Comparison of ENCODE assay signal across 23 mouse cellular contexts in genomic region chr11:110288423-110288822, GRCm38 (mm10). TPM values are rescaled to one million over a fixed set of nuclear protein-coding genes. Genes with fewer than 3 reads are reported as not detected.
DNase-seq lines count a peak whose midpoint lies in the region; ATAC-seq and TF ChIP-seq lines count a peak whose summit lies in the region.
"Had no signal": no experiment of that assay in that cellular context is flagged by ENCODE, and none has a peak within 500 bp of the region (broad histone marks: within the 10 kb centered on the region; RNA-seq: fewer than 3 reads in every experiment).

No protein-coding gene starts in this region.

- TF ChIP-seq CTCF in heart, adult 2 months (IDR thresholded peaks at IDR 0.05) = 0 out of 2 replicates have a peak, but pooled peaks have one; percentile 19
- TF ChIP-seq CTCF in liver, adult 2 months (IDR thresholded peaks at IDR 0.05; ENCODE audit: low read depth, low read length) = peak; percentile 13; the same call in 1 of the 2 replicates
- peak; percentile 1 for TF ChIP-seq CTCF in C2C12 (IDR thresholded peaks at IDR 0.05; ENCODE audit: control insufficient read depth, insufficient read depth, insufficient read length)
- peak in 2 of 3 experiments; percentile 12 to 14; a peak in 1 of 6 replicates for TF ChIP-seq CTCF in MEL (IDR thresholded peaks at IDR 0.05 in 2 of 3, conservative IDR thresholded peaks at IDR 0.05 in 1 of 3; ENCODE audit: control insufficient read depth in 1 of 3, insufficient read depth in 1 of 3, low read depth in 2 of 3, low read length in 3 of 3, poor library complexity in 1 of 3, severe bottlenecking in 1 of 3)

- no peak for ATAC-seq in liver, embryonic 11.5 days (replicated peaks; ENCODE audit: low FRiP score)
- ATAC-seq: forebrain, embryonic 15.5 days; liver, postnatal 0 days; midbrain, embryonic 13.5 days had no signal

- no peaks in the 10 kb centered on the region for H3K79me3 ChIP-seq in C2C12 (ENCODE audit: low read depth)

- H3K4me1 ChIP-seq in heart, adult 2 months (ENCODE audit: control insufficient read depth, insufficient read depth, low read length) = no peaks in the 10 kb centered on the region
- H3K4me1 ChIP-seq in liver, adult 2 months (ENCODE audit: control insufficient read depth, insufficient read depth, low read length) = no peaks in the 10 kb centered on the region
- no peaks in the 10 kb centered on the region; the same call in 1 of the 2 replicates for H3K4me1 ChIP-seq in liver, embryonic 11.5 days (replicated peaks; ENCODE audit: control insufficient read depth, insufficient read depth, low read length)
- H3K4me1 ChIP-seq in MEL (ENCODE audit: control insufficient read depth in 1 of 2, insufficient read depth in 2 of 2, low read length in 2 of 2) = peaks cover 0 to 11% of the 10 kb centered on the region in 2 experiments; a peak in 1 of 4 replicates
- H3K4me1 ChIP-seq: embryonic facial prominence, embryonic 13.5 days; forebrain, embryonic 10.5 days; forebrain, embryonic 15.5 days; hindbrain, embryonic 13.5 days; limb, embryonic 15.5 days; midbrain, embryonic 13.5 days had no signal

- no peak for TF ChIP-seq POLR2A in heart, adult 2 months (IDR thresholded peaks at IDR 0.05; ENCODE audit: insufficient read depth, low read depth, low read length)
- no peak for TF ChIP-seq POLR2A in liver, adult 2 months (IDR thresholded peaks at IDR 0.05; ENCODE audit: extremely low read depth, insufficient read depth, low read length)
- no peak for TF ChIP-seq POLR2A in MEL (IDR thresholded peaks at IDR 0.05; ENCODE audit: control insufficient read depth in 1 of 2, insufficient read depth in 1 of 2, low read depth in 1 of 2, low read length in 2 of 2, poor library complexity in 1 of 2)

- no peak overlapping the region for H3K27ac ChIP-seq in heart, adult 2 months
- H3K27ac ChIP-seq in liver, adult 2 months (replicated peaks; ENCODE audit: insufficient read depth, low read depth, low read length) = no peak overlapping the region
- no peak overlapping the region for H3K27ac ChIP-seq in liver, embryonic 11.5 days (ENCODE audit: low read depth, low read length)
- H3K27ac ChIP-seq in MEL (ENCODE audit: control insufficient read depth, low read depth, low read length) = no peak overlapping the region
- H3K27ac ChIP-seq: embryonic facial prominence, embryonic 13.5 days; forebrain, embryonic 10.5 days; forebrain, embryonic 15.5 days; hindbrain, embryonic 13.5 days; kidney, postnatal 0 days; limb, embryonic 10.5 days; limb, embryonic 15.5 days; macrophage; midbrain, embryonic 13.5 days had no signal

- DNase-seq in heart, adult 2 months = no peak
- DNase-seq in heart, adult 9 months (ENCODE audit: low spot score in 2 of 2) = no peak
- DNase-seq in liver, adult 2 months (ENCODE audit: extremely low read depth, low read depth, low spot score) = peak; percentile 17
- DNase-seq in liver, embryonic 11.5 days (ENCODE audit: low spot score) = no peak
- DNase-seq in MEL (ENCODE audit: low read depth, low spot score) = peak; percentile 22
- DNase-seq in spleen, adult 18-20 months = no peak
- no peak for DNase-seq in urinary bladder, postnatal 25 days (ENCODE audit: low spot score)
- DNase-seq: adrenal gland, postnatal 14 days; heart, postnatal 36 days; kidney, adult 18-20 months; kidney, postnatal 4 days; liver, postnatal 0 days had no signal

- no peak overlapping the region for H3ac ChIP-seq in C2C12 (ENCODE audit: control insufficient read depth, insufficient read length, low read depth)

- no peaks in the 10 kb centered on the region for H3K9me3 ChIP-seq in liver, embryonic 11.5 days (ENCODE audit: control insufficient read depth, low read length)
- H3K9me3 ChIP-seq in MEL (replicated peaks; ENCODE audit: insufficient read depth, low read length) = no peaks in the 10 kb centered on the region
- H3K9me3 ChIP-seq: embryonic facial prominence, embryonic 13.5 days; forebrain, embryonic 10.5 days; forebrain, embryonic 15.5 days; hindbrain, embryonic 13.5 days; limb, embryonic 10.5 days; limb, embryonic 15.5 days; midbrain, embryonic 13.5 days had no signal

- no peak; the same call in 1 of the 2 replicates for TF ChIP-seq RAD21 in MEL (IDR thresholded peaks at IDR 0.05; ENCODE audit: low read depth, low read length)

- H3K9ac ChIP-seq in heart, adult 2 months (ENCODE audit: low read depth, low read length) = no peak overlapping the region
- no peak overlapping the region for H3K9ac ChIP-seq in liver, adult 2 months (ENCODE audit: low read depth, low read length)
- H3K9ac ChIP-seq in liver, embryonic 11.5 days (ENCODE audit: low read depth, low read length) = no peak overlapping the region
- H3K9ac ChIP-seq in MEL (ENCODE audit: control insufficient read depth, low read depth, low read length, poor library complexity, severe bottlenecking) = no peak overlapping the region
- H3K9ac ChIP-seq: embryonic facial prominence, embryonic 13.5 days; forebrain, embryonic 15.5 days; hindbrain, embryonic 13.5 days; limb, embryonic 15.5 days; liver, postnatal 0 days; midbrain, embryonic 13.5 days had no signal

- no peaks in the 10 kb centered on the region for H3K27me3 ChIP-seq in heart, adult 2 months (ENCODE audit: control insufficient read depth, insufficient read depth, low read length)
- H3K27me3 ChIP-seq in liver, adult 2 months (ENCODE audit: control insufficient read depth, insufficient read depth, low read length) = no peaks in the 10 kb centered on the region
- no peaks in the 10 kb centered on the region for H3K27me3 ChIP-seq in liver, embryonic 11.5 days (replicated peaks; ENCODE audit: control insufficient read depth, insufficient read depth, low read length)
- no peaks in the 10 kb centered on the region for H3K27me3 ChIP-seq in C2C12 (ENCODE audit: control insufficient read depth, insufficient read depth, insufficient read length)
- no peaks in the 10 kb centered on the region; a peak in 1 of 4 replicates for H3K27me3 ChIP-seq in MEL (ENCODE audit: control insufficient read depth in 1 of 2, insufficient read depth in 2 of 2, low read length in 2 of 2)
- H3K27me3 ChIP-seq: embryonic facial prominence, embryonic 13.5 days; forebrain, embryonic 15.5 days; hindbrain, embryonic 13.5 days; limb, embryonic 15.5 days; midbrain, embryonic 13.5 days had no signal

- no peak for TF ChIP-seq EP300 in heart, adult 2 months (IDR thresholded peaks at IDR 0.05; ENCODE audit: insufficient read depth, low read depth, low read length)
- no peak for TF ChIP-seq EP300 in MEL (IDR thresholded peaks at IDR 0.05; ENCODE audit: low read depth in 1 of 2, low read length in 2 of 2)

- intact Hi-C loops in heart, adult 2 months (cut with DNase I) = no loop called here

- no peak overlapping the region for H3K4me2 ChIP-seq in liver, embryonic 11.5 days
- H3K4me2 ChIP-seq: embryonic facial prominence, embryonic 13.5 days; forebrain, embryonic 15.5 days; heart, embryonic 11.5 days; hindbrain, embryonic 13.5 days; limb, embryonic 15.5 days; midbrain, embryonic 13.5 days had no signal

- WGBS in heart, adult 2 months = 91% methylated on average over 3 of the region's 3 CpGs
- 89% methylated on average over 3 of the region's 3 CpGs for WGBS in liver, adult 2 months
- 77% methylated on average over 3 of the region's 3 CpGs for WGBS in liver, embryonic 11.5 days

- H3K36me3 ChIP-seq in heart, adult 2 months (ENCODE audit: control insufficient read depth, insufficient read depth, low read length) = no peaks in the 10 kb centered on the region
- H3K36me3 ChIP-seq in liver, adult 2 months (ENCODE audit: control insufficient read depth, insufficient read depth, low read length) = peaks cover 2% of the 10 kb centered on the region; the same call in 1 of the 2 replicates
- H3K36me3 ChIP-seq in liver, embryonic 11.5 days (ENCODE audit: control insufficient read depth, insufficient read depth, low read length) = no peaks in the 10 kb centered on the region
- peaks cover 6% of the 10 kb centered on the region for H3K36me3 ChIP-seq in C2C12 (ENCODE audit: control insufficient read depth, insufficient read depth)
- H3K36me3 ChIP-seq in MEL (ENCODE audit: control insufficient read depth in 1 of 2, insufficient read depth in 2 of 2, low read length in 2 of 2) = peaks cover 0 to 12% of the 10 kb centered on the region in 2 experiments; a peak in 2 of 4 replicates
- H3K36me3 ChIP-seq: forebrain, embryonic 10.5 days; forebrain, embryonic 15.5 days; limb, embryonic 10.5 days had no signal

- H3K79me2 ChIP-seq in heart, adult 2 months (replicated peaks; ENCODE audit: control insufficient read depth, insufficient read depth, low read length) = no peaks in the 10 kb centered on the region
- no peaks in the 10 kb centered on the region for H3K79me2 ChIP-seq in liver, adult 2 months (ENCODE audit: control insufficient read depth, insufficient read depth, low read length)
- H3K79me2 ChIP-seq in C2C12 (ENCODE audit: control insufficient read depth, insufficient read depth) = no peaks in the 10 kb centered on the region
- no peaks in the 10 kb centered on the region for H3K79me2 ChIP-seq in MEL (ENCODE audit: control insufficient read depth, insufficient read depth, low read length, poor library complexity)

- H3K4me3 ChIP-seq in heart, adult 2 months = no peak overlapping the region
- H3K4me3 ChIP-seq in liver, adult 2 months (ENCODE audit: insufficient read depth, low read depth, low read length) = no peak overlapping the region
- H3K4me3 ChIP-seq in liver, embryonic 11.5 days (ENCODE audit: low read depth, low read length) = no peak overlapping the region
- no peak overlapping the region for H3K4me3 ChIP-seq in C2C12 (ENCODE audit: insufficient read depth, poor library complexity, severe bottlenecking)
- H3K4me3 ChIP-seq in MEL (ENCODE audit: control insufficient read depth in 1 of 2, insufficient read depth in 1 of 2, low read depth in 2 of 2, low read length in 2 of 2) = no peak overlapping the region
- H3K4me3 ChIP-seq: embryonic facial prominence, embryonic 13.5 days; forebrain, embryonic 10.5 days; forebrain, embryonic 15.5 days; hindbrain, embryonic 13.5 days; limb, embryonic 10.5 days; limb, embryonic 15.5 days; midbrain, embryonic 13.5 days had no signal

RNA-seq across cellular contexts. Expression of gene Abca6, which starts 36.8 kb away (rescaled TPM):
- total RNA-seq in heart, adult 2 months (2021) = 1 to 10 TPM; 4.0 to 6.5 TPM
- polyA plus RNA-seq in heart, adult 2 months (2012; rRNA removed) = 1.5 and 4.5 TPM in 2 replicates
- 285 and 296 TPM in 2 replicates for total RNA-seq in liver, adult 2 months (2014; rRNA removed)
- 20.9 and 24.9 TPM in 2 replicates for polyA plus RNA-seq in liver, adult 2 months (2012; rRNA removed)
- polyA plus RNA-seq in liver, embryonic 11.5 days (2014; fragmentation: Nextera tagmentation; extraction: Ambion mirVana) = 3.5 and 4.5 TPM in 2 replicates
- polyA plus RNA-seq in C2C12 (2012; fragmentation: generic; extraction: Trizol) (not detected), MEL (2012; ENCODE audit: insufficient read depth in 1 of 2, insufficient read length in 2 of 2, low read depth in 1 of 2, low replicate concordance in 2 of 2, missing spikeins in 1 of 2) (not detected)
- not detected in 2 replicates for total RNA-seq in MEL (2012; rRNA removed)

RNA-seq across cellular contexts. Expression of gene Abca5, which starts 49.1 kb away (rescaled TPM):
- total RNA-seq in heart, adult 2 months (2021) = 1 to 10 TPM; 6.7 to 9.1 TPM
- 1.2 and 2.3 TPM in 2 replicates for polyA plus RNA-seq in heart, adult 2 months (2012; rRNA removed)
- 3.6 and 4.0 TPM in 2 replicates for total RNA-seq in liver, adult 2 months (2014; rRNA removed)
- 0.49 and 0.58 TPM in 2 replicates for polyA plus RNA-seq in liver, adult 2 months (2012; rRNA removed)
- 0.79 and 1.5 TPM in 2 replicates for polyA plus RNA-seq in liver, embryonic 11.5 days (2014; fragmentation: Nextera tagmentation; extraction: Ambion mirVana)
- polyA plus RNA-seq in C2C12 (2012; fragmentation: generic; extraction: Trizol) (0.99 TPM), MEL (2012; ENCODE audit: insufficient read depth in 1 of 2, insufficient read length in 2 of 2, low read depth in 1 of 2, low replicate concordance in 2 of 2, missing spikeins in 1 of 2) (under 1 TPM in 1 of 2 experiments, not detected in 1; 0.78 TPM)
- total RNA-seq in MEL (2012; rRNA removed) = 0.33 and 0.35 TPM in 2 replicates

Comparison
In these comparisons a context has a peak if more than half of its experiments do, and no peak if none do; other contexts are left out.
1. DNase-seq: peak in liver, adult 2 months (single experiment) and MEL (single experiment); none in heart, adult 2 months (0 of 2), heart, adult 9 months (0 of 2), liver, embryonic 11.5 days (single experiment), spleen, adult 18-20 months (0 of 2) and urinary bladder, postnatal 25 days (single experiment).
2. Peak in every context shown above with its lines, with median percentiles within 50 percentile points of each other: CTCF ChIP-seq.